Mouse (Mus musculus) hindbrain, embryonic 16.5 days (tissue): ENCODE measurements around the gene Dennd5a. TPM values are rescaled to one million over a fixed set of nuclear protein-coding genes. Genes with fewer than 3 reads are reported as not detected.

Source experiments
- ATAC-seq: fragments of 200-750 bp; cut with Nextera tagmentation; 2 replicates; pipeline ENCODE4 v1.8.0; 2017; ENCODE audit warnings: moderate TSS enrichment, moderate library complexity
- H3K27ac ChIP-seq: fragments of 300-500 bp; sonication (generic); 2 replicates; pipeline ENCODE4 v1.5.1; 2014; ENCODE audit warnings: low read depth, mild to moderate bottlenecking, control low read depth, low read length, moderate library complexity
- H3K27me3 ChIP-seq: fragments of 300-500 bp; sonication (generic); replicated peaks from 2 replicates; pipeline ENCODE4 v1.6.1; 2014; ENCODE audit warnings: low read length; ENCODE audit not compliant: control insufficient read depth, insufficient read depth
- H3K36me3 ChIP-seq: fragments of 300-500 bp; sonication (generic); 2 replicates; pipeline ENCODE4 v1.6.1; 2014; ENCODE audit warnings: mild to moderate bottlenecking, low read length, moderate library complexity, mixed read lengths; ENCODE audit not compliant: control insufficient read depth, insufficient read depth
- H3K4me1 ChIP-seq: fragments of 300-500 bp; sonication (generic); 2 replicates; pipeline ENCODE4 v1.6.1; 2014; ENCODE audit warnings: low read depth, low read length; ENCODE audit not compliant: control insufficient read depth, insufficient read depth
- H3K4me2 ChIP-seq: fragments of 300-500 bp; sonication (generic); 2 replicates; pipeline ENCODE4 v1.6.1; 2014; ENCODE audit warnings: mild to moderate bottlenecking, low read length, control low read depth, moderate library complexity
- H3K4me3 ChIP-seq: fragments of 300-500 bp; sonication (generic); 2 replicates; pipeline ENCODE4 v1.5.1; 2014; ENCODE audit warnings: mild to moderate bottlenecking, low read length, control low read depth, moderate library complexity
- H3K9ac ChIP-seq: fragments of 300-500 bp; sonication (generic); 2 replicates; pipeline ENCODE4 v1.6.1; 2014; ENCODE audit warnings: low read depth, mild to moderate bottlenecking, control low read depth, low read length, moderate library complexity
- H3K9me3 ChIP-seq: fragments of 300-500 bp; sonication (generic); 2 replicates; pipeline ENCODE4 v1.6.1; 2014; ENCODE audit warnings: mild to moderate bottlenecking, low read length, moderate library complexity; ENCODE audit not compliant: control insufficient read depth
- WGBS: fragments of 180-500 bp; shearing (Covaris S2); extraction: QIAGEN DNeasy Blood & Tissue Kit; methylation state at CpG from one replicate; pipeline ENCODE4 v1.1.7; 2014; 5-methylcytosine and 5-hydroxymethylcytosine counted together
- polyA plus RNA-seq: library from polyadenylated mRNA; unstranded; fragments of >200 nt; fragmentation: Nextera tagmentation; extraction: Ambion mirVana; gene quantifications from 2 replicates; pipeline ENCODE4 v1.2.1, GENCODE M21; 2015

Gene Dennd5a
- polyA plus RNA-seq, 1 experiment from 2014 or later = 36.5 TPM

DNA sequence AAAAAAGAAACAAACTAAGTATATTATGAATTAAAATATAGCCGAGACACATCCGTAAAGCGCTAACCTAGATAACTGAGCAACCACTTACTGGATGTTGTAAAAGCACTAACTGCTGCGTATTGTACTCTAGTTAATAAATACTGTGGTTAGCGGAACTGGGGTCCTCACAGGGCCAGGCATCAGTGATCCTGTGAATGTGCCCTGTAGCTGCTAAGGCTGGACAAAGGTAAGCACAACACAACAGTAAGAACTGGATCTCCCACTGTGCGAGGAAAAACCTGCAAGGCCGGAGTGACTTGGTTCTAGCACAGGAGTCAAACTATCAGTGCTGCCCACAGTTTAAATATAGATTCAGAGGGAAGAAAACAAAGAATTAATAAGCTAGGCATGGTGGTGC is 100.1 kb downstream of the Dennd5a start:
- no peak overlapping the region for H3K4me3 ChIP-seq
- H3K4me1 ChIP-seq = peaks cover 4% of the 10 kb centered on the region; the same call in 1 of the 2 replicates
- H3K4me2 ChIP-seq = no peak overlapping the region
- no peak overlapping the region for H3K27ac ChIP-seq
- no peaks in the 10 kb centered on the region for H3K9me3 ChIP-seq
- H3K9ac ChIP-seq = no peak overlapping the region; the same call in 1 of the 2 replicates
- no peak for ATAC-seq
- WGBS = 87% methylated on average over 7 of the region's 7 CpGs
- no peaks in the 10 kb centered on the region; the same call in 1 of the 2 replicates for H3K27me3 ChIP-seq
- no peaks in the 10 kb centered on the region for H3K36me3 ChIP-seq

- ATAC-seq = no peak
- WGBS = 68% methylated on average over 6 of the region's 6 CpGs
- Histone ChIP-seq H3K4me1 (no peaks in the 10 kb centered on the region), H3K4me3 (no peak overlapping the region), H3K4me2 (no peak overlapping the region), H3K36me3 (no peaks in the 10 kb centered on the region), H3K27ac (no peak overlapping the region), H3K9ac (no peak overlapping the region), H3K27me3 (no peaks in the 10 kb centered on the region; the same call in 1 of the 2 replicates), H3K9me3 (no peaks in the 10 kb centered on the region)
Observed at GRCm38 (mm10) chr7:109859354-109859753, 100.9 kb downstream of the Dennd5a start.

- Histone ChIP-seq H3K4me2 (no peak overlapping the region), H3K9ac (no peak overlapping the region), H3K27me3 (no peaks in the 10 kb centered on the region), H3K4me1 (peaks cover 7% of the 10 kb centered on the region; the same call in 1 of the 2 replicates), H3K4me3 (no peak overlapping the region), H3K36me3 (no peaks in the 10 kb centered on the region), H3K9me3 (no peaks in the 10 kb centered on the region), H3K27ac (no peak overlapping the region)
- WGBS = 62% methylated on average over 7 of the region's 7 CpGs
- ATAC-seq = no peak
Observed at GRCm38 (mm10) chr7:109852752-109853212, 107.5 kb downstream of the Dennd5a start.

GRCm38 (mm10) chr7:109852017-109852416 is 108.3 kb downstream of the Dennd5a start:
- ATAC-seq = no peak
- Histone ChIP-seq H3K36me3 (no peaks in the 10 kb centered on the region), H3K27me3 (no peaks in the 10 kb centered on the region), H3K4me1 (peaks cover 7% of the 10 kb centered on the region; the same call in 1 of the 2 replicates), H3K4me2 (no peak overlapping the region), H3K9ac (no peak overlapping the region), H3K27ac (no peak overlapping the region), H3K4me3 (no peak overlapping the region), H3K9me3 (no peaks in the 10 kb centered on the region)
- WGBS = 71% methylated on average over 7 of the region's 7 CpGs

DNA sequence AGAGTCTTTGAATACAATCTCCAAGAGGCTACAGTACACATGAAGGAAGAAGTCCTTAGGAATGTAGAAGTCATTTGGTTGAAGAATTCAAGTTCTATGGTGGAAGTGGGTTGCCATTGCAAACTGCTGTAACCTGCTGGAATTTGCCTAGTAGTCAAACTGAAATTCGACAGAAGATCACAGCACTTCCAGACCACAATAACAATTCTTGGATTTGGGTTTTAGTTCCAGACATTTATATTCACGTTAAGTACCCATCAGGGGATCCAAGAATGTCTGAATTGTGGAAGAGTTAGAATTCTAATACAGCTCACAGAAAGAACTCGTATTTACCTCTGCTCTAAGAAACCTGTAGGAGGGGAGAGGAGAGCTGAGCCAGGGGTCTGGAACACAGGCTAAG is 109.7 kb downstream of the Dennd5a start:
- Histone ChIP-seq H3K27ac (no peak overlapping the region), H3K4me1 (peaks cover 7% of the 10 kb centered on the region; the same call in 1 of the 2 replicates), H3K9ac (no peak overlapping the region), H3K36me3 (no peaks in the 10 kb centered on the region), H3K9me3 (no peaks in the 10 kb centered on the region), H3K4me2 (no peak overlapping the region), H3K27me3 (no peaks in the 10 kb centered on the region), H3K4me3 (no peak overlapping the region)
- no peak for ATAC-seq
- 32% methylated on average over 3 of the region's 3 CpGs for WGBS

DNA sequence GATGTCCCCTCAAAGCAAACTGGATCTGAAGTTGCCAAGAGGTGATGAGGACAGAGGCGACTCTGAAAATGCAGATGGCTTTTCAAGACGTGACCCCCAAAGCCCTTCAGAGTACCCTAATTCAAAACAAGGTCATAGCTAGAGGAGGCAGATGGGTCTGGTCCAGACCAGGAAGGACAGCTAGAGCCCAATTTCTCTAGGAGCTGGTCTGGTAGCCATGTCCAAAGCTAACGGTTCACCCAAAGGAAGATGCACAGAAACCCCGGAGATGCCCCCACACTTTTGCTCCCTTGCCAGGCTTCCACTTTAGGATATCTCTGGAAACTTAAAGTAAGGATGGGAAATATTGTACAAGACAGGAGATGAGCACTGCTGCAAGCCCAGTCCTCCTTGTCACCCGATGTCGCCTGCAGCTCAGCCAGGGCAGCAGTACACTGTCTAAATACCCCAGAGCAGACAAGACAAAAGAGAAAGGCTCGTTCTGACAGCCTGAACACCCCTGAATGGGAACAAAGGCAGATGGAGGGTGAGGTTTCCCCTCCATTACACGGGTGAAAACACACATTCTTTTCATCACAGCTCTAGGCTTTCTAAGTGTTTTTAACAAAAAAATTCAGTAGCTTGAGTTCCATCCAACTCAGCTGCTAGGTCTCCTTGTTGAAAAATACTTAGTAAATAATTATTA is 110.4 kb downstream of the Dennd5a start:
- Histone ChIP-seq H3K27me3 (no peaks in the 10 kb centered on the region), H3K4me1 (peaks cover 7% of the 10 kb centered on the region; the same call in 1 of the 2 replicates), H3K27ac (no peak overlapping the region), H3K36me3 (no peaks in the 10 kb centered on the region), H3K4me2 (no peak overlapping the region), H3K9me3 (no peaks in the 10 kb centered on the region), H3K9ac (no peak overlapping the region), H3K4me3 (no peak overlapping the region)
- no peak for ATAC-seq
- 28% methylated on average over 8 of the region's 8 CpGs for WGBS

GRCm38 (mm10) chr7:109848867-109849733 is 111.2 kb downstream of the Dennd5a start:
- Histone ChIP-seq H3K4me3 (no peak overlapping the region), H3K27me3 (no peaks in the 10 kb centered on the region), H3K4me1 (peaks cover 7% of the 10 kb centered on the region; the same call in 1 of the 2 replicates), H3K9me3 (no peaks in the 10 kb centered on the region), H3K27ac (no peak overlapping the region), H3K4me2 (no peak overlapping the region), H3K36me3 (no peaks in the 10 kb centered on the region), H3K9ac (no peak overlapping the region)
- peak; percentile 79 for ATAC-seq
- 24% methylated on average over 11 of the region's 11 CpGs for WGBS

- Histone ChIP-seq H3K9me3 (no peaks in the 10 kb centered on the region), H3K27me3 (no peaks in the 10 kb centered on the region), H3K36me3 (no peaks in the 10 kb centered on the region), H3K4me1 (peaks cover 11% of the 10 kb centered on the region; the same call in 1 of the 2 replicates), H3K4me3 (no peak overlapping the region), H3K27ac (no peak overlapping the region), H3K4me2 (no peak overlapping the region), H3K9ac (no peak overlapping the region)
- 84% methylated on average over 6 of the region's 6 CpGs for WGBS
- ATAC-seq = no peak
Observed at GRCm38 (mm10) chr7:109844100-109844499, 116.2 kb downstream of the Dennd5a start.
